Mouse (Mus musculus) ovary, postnatal 36 days (tissue): Measurements from ENCODE around the gene Gm16253.

Experiments
- DNase-seq: peaks from one replicate; pipeline ENCODE4 v3.0.0; 2022; ENCODE audit warnings: low spot score, mixed read lengths

The Gm16253 gene

DNA sequence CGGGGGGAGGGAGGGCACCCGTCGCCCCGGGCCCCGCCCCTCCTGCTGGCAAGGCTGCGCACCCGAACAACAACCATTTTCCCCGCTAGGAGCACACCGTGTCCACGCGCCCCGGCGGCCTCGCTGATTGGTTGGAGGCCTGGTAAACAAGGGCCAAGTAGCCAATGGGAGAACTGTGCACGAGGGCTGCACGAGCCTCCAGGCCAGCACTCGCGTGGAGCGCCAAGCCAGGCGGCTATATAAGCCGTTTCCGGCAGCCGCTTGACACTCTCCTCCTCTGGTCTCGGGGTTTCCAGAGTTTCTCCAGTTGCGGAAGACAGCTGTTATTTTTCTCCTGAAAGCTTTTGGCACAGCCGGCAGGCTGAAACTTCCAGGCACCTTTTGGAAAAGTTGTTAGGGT lies 19.1 kb upstream of the Gm16253 start, which contains the start of gene Txnip:
TSS of gene Txnip (plus strand) at position 264 of the 400 bp plus-strand sequence.
- DNase-seq: peak; percentile 100

DNA sequence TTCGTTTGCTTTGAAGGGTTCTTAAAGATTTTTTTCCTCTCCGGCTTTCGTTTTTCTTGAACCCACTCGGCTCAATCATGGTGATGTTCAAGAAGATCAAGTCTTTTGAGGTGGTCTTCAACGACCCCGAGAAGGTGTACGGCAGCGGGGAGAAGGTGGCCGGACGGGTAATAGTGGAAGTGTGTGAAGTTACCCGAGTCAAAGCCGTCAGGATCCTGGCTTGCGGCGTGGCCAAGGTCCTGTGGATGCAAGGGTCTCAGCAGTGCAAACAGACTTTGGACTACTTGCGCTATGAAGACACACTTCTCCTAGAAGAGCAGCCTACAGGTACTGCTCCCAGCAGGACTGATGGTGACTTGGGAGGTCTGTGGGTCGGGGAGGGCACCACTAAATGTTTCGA lies 18.6 kb upstream of the Gm16253 start:
- DNase-seq: no peak

DNA sequence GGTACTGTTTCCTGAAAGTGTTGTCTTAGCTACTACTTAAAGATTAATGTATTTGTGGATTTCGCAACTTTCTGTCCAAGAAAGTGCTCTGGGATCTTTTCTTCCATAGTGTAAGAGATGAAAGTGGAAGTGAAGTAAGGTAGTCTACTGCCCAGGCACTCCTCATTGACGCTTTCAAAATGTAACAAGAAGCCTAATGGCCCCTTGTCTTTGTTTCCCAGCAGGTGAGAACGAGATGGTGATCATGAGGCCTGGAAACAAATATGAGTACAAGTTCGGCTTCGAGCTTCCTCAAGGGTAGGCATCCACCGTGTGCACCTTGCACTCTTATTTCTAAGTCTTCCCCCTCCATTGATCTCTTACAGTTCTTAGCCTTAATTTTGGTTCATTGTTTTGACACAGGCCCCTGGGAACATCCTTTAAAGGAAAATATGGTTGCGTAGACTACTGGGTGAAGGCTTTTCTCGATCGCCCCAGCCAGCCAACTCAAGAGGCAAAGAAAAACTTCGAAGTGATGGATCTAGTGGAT lies 18.1 kb upstream of the Gm16253 start:
- DNase-seq: no peak

DNA sequence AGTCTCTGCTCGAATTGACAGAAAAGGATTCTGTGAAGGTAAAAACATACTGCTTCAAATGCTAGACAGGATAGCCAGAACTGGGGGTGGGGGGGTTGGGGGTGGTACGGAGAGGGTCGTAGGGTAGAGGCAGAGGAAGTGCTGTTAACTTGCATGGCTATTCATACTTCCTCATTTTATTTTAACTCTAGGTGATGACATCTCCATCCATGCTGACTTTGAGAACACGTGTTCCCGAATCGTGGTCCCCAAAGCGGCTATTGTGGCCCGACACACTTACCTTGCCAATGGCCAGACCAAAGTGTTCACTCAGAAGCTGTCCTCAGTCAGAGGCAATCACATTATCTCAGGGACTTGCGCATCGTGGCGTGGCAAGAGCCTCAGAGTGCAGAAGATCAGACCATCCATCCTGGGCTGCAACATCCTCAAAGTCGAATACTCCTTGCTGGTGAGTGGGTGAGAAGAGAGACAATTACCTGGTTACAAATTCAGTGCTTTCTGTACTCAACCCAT lies 17.3 kb upstream of the Gm16253 start:
- DNase-seq: no peak

DNA sequence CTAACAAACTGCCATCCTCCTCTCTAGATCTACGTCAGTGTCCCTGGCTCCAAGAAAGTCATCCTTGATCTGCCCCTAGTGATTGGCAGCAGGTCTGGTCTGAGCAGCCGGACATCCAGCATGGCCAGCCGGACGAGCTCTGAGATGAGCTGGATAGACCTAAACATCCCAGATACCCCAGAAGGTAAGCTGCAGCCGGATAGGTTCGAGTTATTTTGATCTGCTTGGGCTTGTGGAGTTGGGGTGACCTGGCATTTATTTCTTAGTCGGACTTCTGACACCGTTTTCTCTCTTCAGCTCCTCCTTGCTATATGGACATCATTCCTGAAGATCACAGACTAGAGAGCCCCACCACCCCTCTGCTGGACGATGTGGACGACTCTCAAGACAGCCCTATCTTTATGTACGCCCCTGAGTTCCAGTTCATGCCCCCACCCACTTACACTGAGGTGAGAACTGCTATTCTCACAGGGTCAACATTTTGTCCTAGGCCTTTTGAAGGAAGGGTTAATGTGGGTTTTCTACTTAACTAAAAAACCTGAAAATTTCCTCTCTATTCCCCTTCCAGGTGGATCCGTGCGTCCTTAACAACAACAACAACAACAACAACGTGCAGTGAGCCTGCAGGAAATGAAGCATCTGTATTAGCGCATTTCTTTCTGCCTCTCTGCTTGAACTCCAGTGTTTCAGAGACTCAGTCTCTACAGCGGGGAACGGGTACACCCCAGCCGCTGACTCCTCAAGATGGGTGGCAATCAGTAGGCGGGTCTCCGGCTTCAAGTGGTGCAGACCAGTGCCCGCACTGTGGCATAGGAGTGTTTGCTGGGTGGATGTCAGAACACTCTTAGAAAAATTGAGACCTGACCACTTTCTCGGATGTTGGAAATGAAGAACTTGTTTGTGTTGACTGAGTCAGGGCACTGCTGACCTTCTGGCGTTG lies 16.6 kb upstream of the Gm16253 start:
- no peak for DNase-seq

DNA sequence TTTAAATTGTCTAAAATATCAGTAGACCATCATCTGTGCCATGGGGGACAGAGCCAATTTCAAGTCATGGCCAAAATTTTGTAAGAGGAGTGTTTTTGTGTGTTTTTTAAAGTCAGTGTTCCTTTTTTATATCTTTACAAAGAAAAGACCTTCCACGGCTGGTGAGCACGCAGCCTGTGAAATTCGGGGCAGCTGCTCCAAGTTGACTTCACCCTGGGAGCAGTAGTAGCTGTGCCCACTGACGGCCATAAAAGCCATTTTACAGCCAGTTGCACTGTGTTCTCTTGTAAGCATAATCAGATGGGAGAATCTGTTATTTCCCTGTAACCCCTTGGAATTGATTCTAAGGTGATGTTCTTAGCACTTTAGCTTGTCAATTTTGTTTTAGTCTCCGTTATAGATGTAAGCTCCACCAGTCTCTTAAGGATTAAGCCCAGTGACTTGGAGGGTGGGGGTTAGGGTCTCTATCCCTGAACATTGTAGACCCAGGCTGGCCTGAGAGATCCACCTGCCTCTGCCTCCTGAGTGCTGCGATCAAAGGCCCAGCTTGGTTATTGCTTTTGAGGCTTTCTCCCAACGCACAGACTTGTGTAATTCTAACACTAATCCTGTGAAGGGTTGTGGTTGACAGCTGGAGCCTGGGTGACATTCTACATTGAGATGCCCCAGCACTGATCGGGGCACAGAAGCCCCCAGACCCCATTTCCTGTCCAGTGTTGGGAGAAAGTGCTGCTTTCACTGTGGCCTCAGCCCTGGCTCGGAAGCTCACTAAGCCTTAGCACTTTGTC lies 15.7 kb upstream of the Gm16253 start:
- no peak for DNase-seq

DNA sequence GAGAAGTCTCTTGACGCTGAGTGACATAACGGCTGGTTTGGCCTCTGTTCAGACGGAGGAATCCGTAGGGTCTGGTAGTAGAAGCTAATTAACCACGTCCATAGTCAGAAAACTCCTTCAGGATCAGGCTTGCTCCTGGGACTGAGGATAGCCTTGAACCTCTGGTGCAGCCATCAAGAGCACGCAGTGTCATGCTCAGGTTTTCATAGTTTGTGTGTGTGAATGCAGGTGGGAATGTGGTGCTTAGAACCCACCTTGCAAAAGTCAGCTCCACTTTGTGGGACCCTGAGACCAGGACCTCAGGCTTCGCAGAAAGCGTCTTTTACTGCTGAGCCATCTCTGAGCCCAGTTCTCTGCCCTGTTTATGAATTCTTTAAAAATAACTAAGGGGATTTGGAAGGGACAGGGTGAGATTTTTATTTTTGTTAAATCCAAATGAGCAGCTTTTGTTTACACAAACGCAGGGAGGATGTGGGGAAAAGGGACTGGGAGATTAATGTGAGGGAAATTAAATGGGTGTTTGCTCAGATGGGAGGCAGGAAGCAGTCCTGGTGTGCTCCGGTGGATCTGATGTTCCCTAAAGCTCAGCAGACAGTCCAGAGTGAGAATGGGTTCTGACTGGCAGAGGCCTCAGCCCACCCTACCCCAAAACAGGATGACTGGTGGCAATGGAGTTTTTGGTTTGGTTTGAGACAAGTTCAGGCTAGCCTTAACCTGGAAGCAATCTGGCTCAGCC lies 14.7 kb upstream of the Gm16253 start:
- no peak for DNase-seq

DNA sequence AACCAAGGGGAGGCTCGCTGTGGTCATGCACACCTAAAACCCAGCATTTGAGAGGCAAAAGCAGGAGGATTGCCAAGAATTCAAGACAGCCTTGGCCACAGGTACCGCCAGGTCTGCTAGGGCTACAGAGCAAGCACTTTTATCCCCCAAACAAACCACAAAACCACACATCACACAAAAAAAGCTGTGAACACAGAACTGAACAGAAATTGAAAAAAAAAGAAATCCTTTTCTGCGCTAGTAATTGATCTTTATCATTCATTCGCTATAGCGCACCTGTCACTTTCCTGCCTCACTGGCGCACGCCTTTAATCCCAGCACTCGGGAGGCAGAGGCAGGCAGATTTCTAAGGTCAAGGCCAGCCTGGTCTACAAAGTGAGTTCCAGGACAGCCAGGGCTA lies 13.5 kb upstream of the Gm16253 start:
- DNase-seq: no peak

DNA sequence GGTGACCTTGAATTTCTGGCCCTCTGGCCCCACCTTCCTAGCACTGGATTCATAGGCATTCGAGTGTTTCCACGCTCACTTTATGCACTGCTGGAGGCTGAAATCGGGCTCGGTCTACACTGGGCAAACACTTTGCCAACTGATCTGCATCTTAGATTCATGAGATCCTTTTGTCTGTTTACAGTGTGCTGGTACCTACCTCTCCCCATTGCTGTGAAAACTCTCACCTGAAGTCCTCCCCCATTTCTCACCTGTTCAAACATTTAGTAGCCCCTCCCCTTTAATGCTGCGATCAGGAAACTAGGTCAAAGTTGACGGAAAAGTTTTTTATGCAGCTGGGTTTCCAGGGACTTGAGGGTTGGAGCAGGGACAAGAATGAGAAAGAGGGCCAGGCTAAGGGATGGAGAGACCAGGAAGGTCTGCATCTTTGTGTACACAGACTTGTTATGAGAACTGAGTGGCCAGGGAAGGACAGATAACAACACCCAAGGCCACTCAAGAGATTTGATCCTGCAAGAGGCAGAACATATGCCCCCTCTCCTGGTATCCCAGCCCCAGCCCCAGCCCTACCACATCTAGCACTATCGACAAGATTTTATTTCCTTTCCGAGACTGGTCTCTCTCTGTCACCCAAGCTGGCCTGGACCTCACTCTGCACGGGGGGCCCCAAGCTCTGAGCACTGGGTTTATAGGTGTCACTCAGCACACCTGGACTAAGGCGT lies 12.7 kb upstream of the Gm16253 start:
- no peak for DNase-seq

DNA sequence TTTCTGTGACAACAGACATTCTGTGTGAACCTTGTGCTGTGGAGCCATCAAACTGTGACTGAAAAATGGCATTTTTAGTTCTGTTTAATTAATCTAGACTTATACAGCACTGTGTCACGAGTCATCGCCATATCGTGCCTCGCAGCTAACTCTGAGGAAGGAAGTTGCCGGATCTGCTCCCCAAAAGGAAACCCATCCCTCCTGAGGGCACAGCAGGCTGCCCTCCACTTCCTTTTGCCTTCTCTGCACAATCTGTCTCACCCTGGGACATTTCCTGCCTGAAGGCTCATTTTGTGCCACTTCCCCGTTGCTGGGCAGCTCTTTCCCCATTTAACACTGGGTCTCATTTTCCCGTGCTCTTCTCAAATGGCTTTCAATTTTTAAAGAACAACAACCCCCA lies 12.2 kb upstream of the Gm16253 start:
- no peak for DNase-seq

DNA sequence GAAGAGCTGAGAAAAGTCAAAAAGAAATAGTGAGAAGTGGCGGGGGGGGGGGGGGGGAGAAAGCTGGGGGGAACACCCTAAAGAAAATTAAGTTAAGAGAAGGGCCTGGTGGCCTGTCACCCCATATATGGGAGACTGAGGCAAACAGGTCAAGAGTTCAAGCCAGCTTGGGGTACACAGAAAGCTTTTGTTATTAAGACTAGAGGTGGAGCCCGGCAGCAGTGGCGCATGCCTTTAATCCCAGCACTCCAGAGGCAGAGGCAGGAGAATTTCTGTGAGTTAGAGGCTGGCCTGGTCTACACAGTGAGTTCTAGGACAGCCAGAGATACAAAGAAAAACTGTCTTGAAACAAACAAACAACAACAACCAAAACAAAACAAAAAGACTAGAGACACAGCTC lies 11.7 kb upstream of the Gm16253 start:
- no peak for DNase-seq

DNA sequence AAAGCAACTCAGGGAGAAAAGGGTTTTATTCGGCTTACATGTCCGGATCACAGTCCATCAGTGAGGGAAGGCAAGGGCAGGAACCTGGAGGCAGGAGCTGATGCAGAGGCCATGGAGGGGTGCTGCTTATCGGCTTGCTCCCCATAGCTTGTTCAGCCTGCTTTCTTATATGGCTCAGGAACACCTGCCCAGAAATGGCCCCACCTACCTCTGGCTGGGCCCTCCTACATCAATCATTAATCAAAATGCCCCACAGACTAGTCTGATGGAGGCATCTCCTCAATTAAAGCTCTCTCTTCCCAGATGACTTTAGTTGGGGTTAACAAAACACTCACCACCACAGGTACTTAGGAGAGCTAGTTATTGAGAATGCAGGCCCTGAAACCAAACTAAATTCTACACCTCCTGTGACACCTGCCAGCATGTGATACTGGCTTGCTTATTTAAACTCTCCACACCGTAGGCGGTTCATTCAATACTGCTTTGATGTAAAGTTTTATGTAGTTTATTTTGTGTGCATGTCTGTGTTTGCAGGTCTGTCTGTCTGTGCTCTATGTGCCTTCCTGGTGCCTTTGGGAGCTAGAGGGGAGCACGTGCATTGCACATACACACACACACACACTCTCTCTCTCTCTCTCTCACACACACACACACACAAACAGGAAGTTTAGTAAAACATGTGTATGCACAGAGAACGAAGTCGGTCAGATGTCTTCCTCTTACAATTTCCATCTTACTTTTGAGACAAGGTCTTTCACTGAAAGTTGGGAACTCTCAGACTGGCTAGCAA lies 9.9 kb upstream of the Gm16253 start:
- DNase-seq: no peak

DNA sequence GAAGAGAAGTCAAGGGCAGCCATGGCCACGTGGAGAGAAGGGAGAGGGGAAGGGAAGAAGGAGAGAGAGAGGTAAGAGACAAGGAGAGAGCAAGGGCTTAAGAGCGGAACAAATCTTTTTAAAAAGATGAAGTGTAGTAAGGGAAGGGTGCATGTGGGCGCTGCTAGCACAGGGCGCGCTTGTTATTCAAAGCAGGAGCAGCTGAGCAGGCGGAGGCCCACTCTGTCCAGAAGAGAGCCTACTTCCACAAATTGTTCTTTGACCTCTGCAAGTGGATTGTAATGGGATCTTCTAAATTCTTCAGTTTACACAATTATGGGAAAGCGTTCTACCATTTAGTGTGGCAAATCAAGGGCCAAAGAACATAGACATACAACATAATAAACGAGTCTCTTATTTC lies 8.2 kb upstream of the Gm16253 start:
- no peak for DNase-seq

DNA sequence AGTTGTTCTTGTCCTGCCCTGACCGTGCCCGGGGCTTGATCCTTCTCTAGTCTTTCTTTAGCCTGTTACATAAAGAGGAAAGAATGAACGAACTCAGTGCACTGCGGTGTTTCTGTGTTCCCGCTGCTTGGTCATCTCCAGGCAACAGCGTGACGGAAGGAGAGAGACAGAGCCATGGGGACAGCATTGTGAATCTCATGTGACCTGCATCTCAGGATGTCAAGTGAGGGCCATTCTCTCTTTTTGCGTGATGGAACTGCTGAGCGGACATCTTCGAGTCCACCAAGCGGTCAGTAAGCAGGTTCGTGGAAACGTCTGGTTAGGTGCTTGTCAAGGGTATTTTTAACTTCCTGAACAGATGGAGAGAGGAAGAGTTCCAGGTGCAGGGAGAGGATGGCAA lies 7.3 kb upstream of the Gm16253 start:
- DNase-seq: no peak

DNA sequence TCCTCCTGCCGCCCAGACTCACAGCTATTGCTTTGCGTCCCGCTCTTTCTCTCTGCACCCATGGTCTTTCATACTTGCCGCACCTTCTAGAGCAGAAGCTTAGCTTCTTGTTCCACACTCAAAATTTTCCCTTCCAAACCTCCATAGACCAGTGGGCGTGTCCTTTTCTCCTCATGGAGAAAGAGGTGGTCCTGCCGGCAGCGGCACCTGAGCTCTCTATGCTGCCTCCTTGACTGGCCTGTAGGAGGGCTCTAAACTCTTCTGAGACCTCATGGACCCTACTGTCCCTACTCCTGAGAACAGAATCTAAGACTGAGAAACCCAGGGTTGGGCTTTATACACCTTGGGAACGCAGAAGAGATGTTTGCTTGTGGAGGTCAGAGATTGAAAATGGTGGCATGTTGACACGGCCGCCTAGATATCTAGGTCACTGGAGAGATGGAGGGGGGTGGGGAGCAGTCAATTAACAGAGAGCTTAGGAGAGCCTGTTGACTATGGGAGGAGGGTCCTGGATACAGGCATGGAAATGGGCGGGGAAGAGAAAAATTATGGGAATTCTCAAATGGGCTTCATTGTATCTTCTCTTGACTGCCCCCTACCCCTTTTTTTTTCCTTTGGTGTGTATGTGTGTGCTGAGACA lies 6.7 kb upstream of the Gm16253 start:
- no peak for DNase-seq

DNA sequence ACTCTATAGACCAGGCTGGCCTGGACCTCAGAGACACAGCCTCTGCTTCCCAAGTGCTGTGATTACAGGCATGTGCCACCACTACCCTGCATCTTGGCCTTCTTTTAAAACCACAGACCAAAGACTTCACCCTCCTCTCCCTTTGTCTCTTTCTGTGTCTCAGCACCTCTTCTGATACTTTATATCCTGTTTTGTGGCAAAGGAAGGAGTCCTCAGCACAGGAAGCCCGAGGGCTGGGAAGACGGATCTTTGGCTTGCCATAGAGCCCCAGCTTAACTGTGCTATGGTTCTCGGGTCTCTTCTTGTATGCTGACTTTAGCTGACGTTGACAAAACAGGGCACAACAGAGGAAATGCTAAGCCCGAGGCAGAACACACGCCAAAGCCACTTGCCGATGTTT lies 6.1 kb upstream of the Gm16253 start:
- no peak for DNase-seq

DNA sequence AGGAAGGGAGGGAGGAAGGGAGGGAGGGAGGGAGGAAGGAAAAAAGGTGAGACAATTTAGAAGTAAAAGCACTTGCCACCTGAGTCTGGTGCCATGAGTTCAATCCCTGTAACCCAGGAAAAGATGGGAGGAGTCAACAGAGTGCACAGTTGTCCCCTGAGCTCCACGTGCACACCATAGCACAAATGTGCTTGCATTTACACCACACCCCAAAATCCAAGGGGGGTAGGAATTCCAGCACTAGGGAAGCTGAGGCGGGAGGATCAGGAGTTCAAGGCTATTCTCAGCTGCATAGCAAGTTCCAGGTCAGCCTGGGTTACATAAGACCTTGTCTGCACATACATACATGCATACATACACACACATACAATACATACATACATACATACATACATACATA lies 5.4 kb upstream of the Gm16253 start:
- DNase-seq: no peak

DNA sequence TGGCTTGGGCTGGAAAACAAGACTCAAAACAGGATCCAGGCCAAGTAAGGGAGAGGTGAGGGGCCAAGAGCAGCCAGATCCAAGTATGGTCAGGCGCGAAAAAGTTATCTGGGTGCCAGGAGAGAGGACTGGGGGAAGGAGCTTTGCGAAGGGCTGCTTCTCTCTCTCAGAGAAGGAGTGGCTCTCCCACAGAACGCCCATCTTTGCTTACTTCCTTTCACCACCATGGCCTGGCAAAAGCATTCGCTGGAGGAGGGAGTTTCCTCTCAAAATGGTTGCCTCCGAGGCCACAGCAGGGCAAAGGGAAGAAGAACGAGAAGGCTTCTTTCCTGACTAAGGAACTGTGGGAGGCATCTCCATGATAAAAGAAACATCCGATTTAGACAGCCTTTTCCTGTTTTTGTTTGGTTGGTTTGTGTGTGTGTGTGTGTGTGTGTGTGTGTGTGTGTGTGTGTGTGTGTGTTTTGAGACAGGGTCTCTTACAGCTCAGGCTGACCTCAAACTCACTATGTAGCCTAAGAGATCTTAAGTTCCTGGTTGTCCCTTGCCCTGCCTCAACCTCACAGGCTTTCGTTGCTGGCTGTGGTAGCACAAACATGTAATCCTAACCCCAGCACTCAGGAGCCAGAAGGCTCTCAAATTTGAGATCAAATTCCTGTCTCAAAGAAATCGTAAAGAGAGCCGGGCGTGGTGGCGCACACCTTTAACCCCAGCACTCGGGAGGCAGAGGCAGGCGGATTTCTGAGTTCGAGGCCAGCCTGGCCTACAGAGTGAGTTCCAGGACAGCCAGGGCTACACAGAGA lies 4.7 kb upstream of the Gm16253 start:
- no peak for DNase-seq
